Mouse (Mus musculus) ES-E14 (cell line): ENCODE results near the gene Cbr2. TPM values are rescaled to one million over a fixed set of nuclear protein-coding genes. Genes with fewer than 3 reads are reported as not detected.

Experiments used
- DNase-seq: peaks from one replicate; pipeline ENCODE4 v3.0.0-alpha.2; 2013; ENCODE audit warnings: low read depth, low spot score
- H3K27ac ChIP-seq: 2 replicates; pipeline ENCODE4 v1.5.1; 2012; ENCODE audit warnings: low read depth, mild to moderate bottlenecking, low read length, moderate library complexity, mixed read lengths; ENCODE audit not compliant: poor library complexity, insufficient read depth, severe bottlenecking
- H3K36me3 ChIP-seq: 2 replicates; pipeline ENCODE4 v1.6.1; 2012; ENCODE audit warnings: mild to moderate bottlenecking, low read length, moderate library complexity, mixed read lengths; ENCODE audit not compliant: control insufficient read depth, poor library complexity, insufficient read depth, severe bottlenecking
- H3K4me1 ChIP-seq, 2 experiments: fragments of 150-350 bp in 1 of 2; sonication (generic) in 1 of 2; 2 replicates each; pipeline ENCODE4 v1.6.1; 2012; ENCODE audit warnings: low read length in 2 of 2, mild to moderate bottlenecking in 1 of 2, mixed read lengths in 1 of 2; ENCODE audit not compliant: control insufficient read depth in 2 of 2, insufficient read depth in 2 of 2, poor library complexity in 1 of 2
- H3K4me3 ChIP-seq, 2 experiments: fragments of 150-350 bp in 1 of 2; sonication (generic) in 1 of 2; 2 replicates each; pipeline ENCODE4 v1.5.1; 2012; ENCODE audit warnings: low read length in 2 of 2, low read depth in 1 of 2, mild to moderate bottlenecking in 1 of 2, mixed read lengths in 1 of 2; ENCODE audit not compliant: insufficient read depth in 1 of 2, poor library complexity in 1 of 2, severe bottlenecking in 1 of 2
- H3K9ac ChIP-seq: 2 replicates; pipeline ENCODE4 v1.6.1; 2012; ENCODE audit warnings: low read depth, mild to moderate bottlenecking, low read length, mixed read lengths; ENCODE audit not compliant: poor library complexity, insufficient read depth, severe bottlenecking
- H3K9me3 ChIP-seq: fragments of 150-350 bp; sonication (generic); 2 replicates; pipeline ENCODE4 v1.6.1; 2012; ENCODE audit warnings: low read depth, mild to moderate bottlenecking, low read length; ENCODE audit not compliant: control insufficient read depth, insufficient read depth
- CHD2 ChIP-seq: IDR thresholded peaks from 2 replicates; pipeline ENCODE4 v1.6.1; 2014; ENCODE audit warnings: mild to moderate bottlenecking, low read depth, low read length, inconsistent platforms
- HCFC1 ChIP-seq: IDR thresholded peaks from 2 replicates; pipeline ENCODE4 v1.6.1; 2012; ENCODE audit warnings: low read length, inconsistent platforms, borderline replicate concordance; ENCODE audit not compliant: insufficient read depth
- MAFK ChIP-seq: IDR thresholded peaks from 2 replicates; pipeline ENCODE4 v1.6.1; 2014; ENCODE audit warnings: mild to moderate bottlenecking, low read depth, low read length, inconsistent platforms; ENCODE audit not compliant: insufficient read depth
- ZC3H11A ChIP-seq: IDR thresholded peaks from 2 replicates; pipeline ENCODE4 v1.6.1; 2012; ENCODE audit warnings: low read depth, mild to moderate bottlenecking, inconsistent platforms, low read length, borderline replicate concordance
- ZNF384 ChIP-seq: IDR thresholded peaks from 2 replicates; pipeline ENCODE4 v1.6.1; 2012; ENCODE audit warnings: low read depth, low read length, inconsistent platforms
- in situ Hi-C, 2 experiments: fragments of 600-800 bp; cut with MboI; formaldehyde crosslinking; loops; one replicate each; pipeline ENCODE4 v1.15.1; 2025; ENCODE audit warnings: low sequenced_read_pairs in 2 of 2, inconsistent platforms in 1 of 2; ENCODE audit not compliant: unreplicated experiment in 2 of 2
- total RNA-seq: library from RNA; depleted of rRNA; stranded (reverse); fragments of 300-350 nt; gene quantifications from 2 replicates; pipeline ENCODE4 v1.2.3, GENCODE M21; 2012

Gene Cbr2
- total RNA-seq, 1 experiment = not detected

DNA sequence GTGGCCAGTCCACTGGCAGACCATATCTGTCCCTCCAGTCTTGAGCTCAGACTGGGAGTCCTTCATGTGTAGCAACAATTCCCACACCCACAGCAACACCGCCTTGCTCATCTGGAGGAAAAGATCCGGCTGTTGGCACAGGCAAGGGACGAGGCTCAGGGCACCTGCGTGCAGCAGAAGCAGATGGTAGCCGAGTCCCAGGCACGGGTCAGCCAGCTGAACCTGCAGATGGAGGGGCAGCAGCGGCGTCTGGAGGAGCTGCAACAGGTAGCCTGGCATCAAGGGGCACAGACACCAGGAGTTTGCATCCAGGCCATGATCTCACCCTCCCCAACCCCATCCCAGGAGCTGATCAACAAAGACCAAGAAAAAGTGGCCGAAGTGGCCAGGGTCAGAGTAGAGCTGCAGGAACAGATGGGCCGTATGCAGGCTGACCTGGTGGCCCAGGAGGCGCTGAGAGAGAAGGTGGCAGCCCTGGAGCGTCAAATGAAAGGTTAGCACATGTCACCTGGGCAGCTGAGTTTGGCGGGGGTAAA lies 12.0 kb downstream of the Cbr2 start:
- no peak overlapping the region for H3K4me3 ChIP-seq
- DNase-seq = no peak
- H3K9me3 ChIP-seq = no peaks in the 10 kb centered on the region
- H3K27ac ChIP-seq = no peak overlapping the region
- TF ChIP-seq CHD2 = no peak
- TF ChIP-seq HCFC1 = no peak
- no peak for TF ChIP-seq ZNF384
- no peak for TF ChIP-seq ZC3H11A
- no peak for TF ChIP-seq MAFK
- no peak overlapping the region for H3K9ac ChIP-seq
- in situ Hi-C loops = no loop called here
- H3K4me1 ChIP-seq = peaks cover 0 to 3% of the 10 kb centered on the region in 2 experiments; a peak in 2 of 4 replicates
- peaks cover 15% of the 10 kb centered on the region; the same call in 1 of the 2 replicates for H3K36me3 ChIP-seq

DNA sequence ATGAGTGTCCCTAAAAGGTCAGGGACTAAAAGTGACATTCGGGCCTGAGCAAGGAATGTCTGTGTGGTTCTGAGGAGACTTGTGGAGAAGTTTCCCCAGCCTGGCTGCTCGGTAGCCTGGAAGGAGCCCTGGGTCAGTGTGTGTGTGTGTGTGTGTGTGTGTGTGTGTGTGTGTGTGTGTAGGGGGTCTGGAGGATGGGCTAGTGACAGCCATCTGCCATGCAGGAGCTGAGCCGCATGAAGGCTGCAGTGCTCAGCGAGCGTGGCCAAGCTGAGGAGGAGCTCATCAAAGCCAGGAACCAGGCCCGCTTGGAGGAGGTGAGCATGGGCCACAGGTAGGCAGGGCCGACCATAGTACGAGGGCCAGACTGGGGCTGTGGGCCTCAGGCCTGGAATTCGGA lies 12.7 kb downstream of the Cbr2 start:
- H3K4me3 ChIP-seq = no peak overlapping the region
- no peak overlapping the region for H3K27ac ChIP-seq
- H3K9me3 ChIP-seq = no peaks in the 10 kb centered on the region
- in situ Hi-C loops = no loop called here
- TF ChIP-seq MAFK = no peak
- TF ChIP-seq ZC3H11A = no peak
- TF ChIP-seq HCFC1 = no peak
- no peak for TF ChIP-seq ZNF384
- no peak for TF ChIP-seq CHD2
- H3K4me1 ChIP-seq = peaks cover 0 to 3% of the 10 kb centered on the region in 2 experiments; a peak in 2 of 4 replicates
- no peak overlapping the region for H3K9ac ChIP-seq
- no peak for DNase-seq
- peaks cover 14% of the 10 kb centered on the region; the same call in 1 of the 2 replicates for H3K36me3 ChIP-seq

DNA sequence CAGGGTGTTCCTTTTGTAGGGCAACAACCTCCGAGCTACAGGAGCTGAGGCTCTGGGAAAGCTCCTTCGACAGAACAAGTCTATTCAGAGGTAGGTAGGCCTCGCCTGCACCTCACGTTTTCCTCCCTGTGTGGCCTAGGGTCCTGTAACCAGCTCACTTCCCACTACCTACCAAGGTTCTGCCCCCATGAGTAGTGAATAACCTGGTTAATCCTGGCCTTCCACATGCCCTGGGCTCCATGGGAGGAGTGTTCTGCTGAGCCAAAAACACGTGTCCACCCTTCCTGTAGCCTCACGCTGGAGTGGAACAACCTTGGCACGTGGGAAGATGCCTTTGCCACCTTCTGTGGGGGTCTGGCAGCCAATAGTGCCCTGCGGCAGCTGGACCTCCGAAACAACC lies 16.8 kb downstream of the Cbr2 start:
- no peak overlapping the region for H3K9ac ChIP-seq
- no peak overlapping the region for H3K4me3 ChIP-seq
- no peak for DNase-seq
- TF ChIP-seq ZC3H11A (no peak), HCFC1 (no peak), ZNF384 (no peak), CHD2 (no peak)
- no peaks in the 10 kb centered on the region for H3K9me3 ChIP-seq
- H3K36me3 ChIP-seq = peaks cover 25% of the 10 kb centered on the region
- H3K27ac ChIP-seq = no peak overlapping the region
- in situ Hi-C loops = no loop called here
- H3K4me1 ChIP-seq = peaks cover 0 to 7% of the 10 kb centered on the region in 2 experiments; a peak in 1 of 4 replicates

DNA sequence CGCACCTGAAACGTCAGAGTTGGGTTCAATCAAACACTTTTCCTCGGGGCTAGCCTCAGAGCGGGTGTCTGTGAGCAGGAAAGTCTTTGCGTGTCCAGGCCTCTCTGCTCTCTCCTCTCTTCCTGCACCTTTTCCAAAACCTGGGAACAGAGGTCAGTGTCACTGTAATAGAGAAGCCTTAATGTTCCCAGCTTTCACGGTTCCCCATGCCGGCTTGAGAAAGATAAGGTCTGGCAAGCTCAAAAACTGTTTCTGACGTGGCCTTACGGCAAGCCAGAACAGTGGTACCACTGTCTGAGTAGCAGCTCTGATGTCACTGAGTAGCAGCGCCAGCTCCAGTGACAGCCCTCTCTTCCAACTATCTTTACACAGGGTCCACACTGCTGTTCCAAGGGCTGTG lies 17.4 kb downstream of the Cbr2 start:
- Histone ChIP-seq H3K4me1 (peaks cover 0 to 7% of the 10 kb centered on the region in 2 experiments; a peak in 1 of 4 replicates), H3K27ac (no peak overlapping the region), H3K36me3 (peaks cover 26% of the 10 kb centered on the region), H3K4me3 (peak overlapping the region; percentile 64 to 70; a peak in 3 of 4 replicates), H3K9ac (peak overlapping the region; percentile 64; the same call in 1 of the 2 replicates), H3K9me3 (no peaks in the 10 kb centered on the region)
- no peak for DNase-seq
- in situ Hi-C loops = no loop called here
- TF ChIP-seq HCFC1 (no peak), ZNF384 (no peak), CHD2 (no peak), MAFK (no peak), ZC3H11A (no peak)
